Mouse (Mus musculus): ENCODE measurements around the gene Lfng.

DNA sequence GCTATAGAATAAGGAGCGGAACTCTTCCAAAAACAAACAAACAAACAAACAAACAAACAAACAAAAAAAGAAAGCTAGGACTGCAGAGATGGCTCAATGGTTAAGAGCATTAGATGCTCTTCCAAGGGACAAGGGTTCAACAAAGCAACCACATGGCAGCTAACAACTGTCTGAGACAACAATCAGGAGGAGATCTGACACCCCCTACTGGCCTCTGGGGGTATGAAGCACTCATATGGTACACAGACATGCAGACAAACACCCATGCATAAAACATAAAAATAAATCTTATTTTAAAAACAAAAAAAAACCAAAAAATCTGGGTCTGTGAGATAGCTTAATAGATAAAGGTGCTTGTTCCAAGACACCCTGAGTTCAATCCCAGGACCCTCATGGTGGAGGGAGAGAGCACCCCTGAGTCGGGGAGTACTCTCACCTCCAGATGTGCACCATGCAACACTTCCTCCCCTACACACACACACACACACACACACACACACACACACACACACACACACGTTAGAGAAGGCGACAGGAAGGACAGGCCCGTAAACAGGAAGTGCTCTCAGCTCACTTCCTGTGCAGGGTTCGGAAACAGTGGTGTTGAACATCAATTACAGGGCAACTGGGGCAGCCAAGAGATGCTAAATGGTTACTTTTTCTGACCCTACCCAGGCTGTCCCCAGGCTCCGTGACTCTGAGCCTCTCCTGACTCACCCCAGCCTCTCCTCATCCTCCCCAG, 29.4 kb downstream of the Lfng start:
- TF ChIP-seq POLR2A (IDR thresholded peaks at IDR 0.05; ENCODE audit: insufficient read depth, low read depth, low read length) (no peak), CTCF (IDR thresholded peaks at IDR 0.05; ENCODE audit: insufficient read depth, low read depth, low read length) (no peak)
